In genomic region chr4:130915668-130916035, GRCm38 (mm10) we compare ENCODE assay signal across 20 mouse cellular contexts. TPM values are rescaled to one million over a fixed set of nuclear protein-coding genes. Genes with fewer than 3 reads are reported as not detected.
DNase-seq lines count a peak whose midpoint lies in the region; ATAC-seq and TF ChIP-seq lines count a peak whose summit lies in the region.
"Had no signal": no experiment of that assay in that cellular context is flagged by ENCODE, and none has a peak within 500 bp of the region (broad histone marks: within the 10 kb centered on the region; RNA-seq: fewer than 3 reads in every experiment).

No protein-coding gene starts in this region.

- peaks cover 65% of the 10 kb centered on the region for H3K4me1 ChIP-seq in hindbrain, embryonic 10.5 days (replicated peaks)
- peaks cover 20% of the 10 kb centered on the region for H3K4me1 ChIP-seq in hindbrain, embryonic 13.5 days (replicated peaks)
- peaks cover 81% of the 10 kb centered on the region for H3K4me1 ChIP-seq in liver, embryonic 12.5 days
- H3K4me1 ChIP-seq in kidney, embryonic 15.5 days, result peaks cover 26% of the 10 kb centered on the region
- peaks cover 5% of the 10 kb centered on the region; the same call in 1 of the 2 replicates for H3K4me1 ChIP-seq in midbrain, embryonic 16.5 days (ENCODE audit: control insufficient read depth, insufficient read depth, low read length)

- no peak overlapping the region for H3K4me2 ChIP-seq in hindbrain, embryonic 13.5 days
- peak overlapping the region; percentile 39 for H3K4me2 ChIP-seq in liver, embryonic 12.5 days
- H3K4me2 ChIP-seq in kidney, embryonic 15.5 days, result no peak overlapping the region
- H3K4me2 ChIP-seq in midbrain, embryonic 16.5 days (ENCODE audit: low read length), result no peak overlapping the region
- H3K4me2 ChIP-seq: forebrain, embryonic 13.5 days; intestine, embryonic 15.5 days; midbrain, embryonic 15.5 days; stomach, embryonic 15.5 days had no signal

- no peak overlapping the region for H3K9ac ChIP-seq in hindbrain, embryonic 13.5 days
- no peak overlapping the region for H3K9ac ChIP-seq in liver, embryonic 12.5 days
- no peak overlapping the region for H3K9ac ChIP-seq in kidney, embryonic 15.5 days
- no peak overlapping the region for H3K9ac ChIP-seq in midbrain, embryonic 16.5 days (ENCODE audit: low read depth, low read length)
- H3K9ac ChIP-seq: forebrain, embryonic 13.5 days; intestine, embryonic 15.5 days; midbrain, embryonic 15.5 days; stomach, embryonic 15.5 days had no signal

- no peaks in the 10 kb centered on the region for H3K27me3 ChIP-seq in hindbrain, embryonic 10.5 days (ENCODE audit: insufficient read depth, poor library complexity, severe bottlenecking)
- peaks cover 2% of the 10 kb centered on the region; the same call in 1 of the 2 replicates for H3K27me3 ChIP-seq in hindbrain, embryonic 13.5 days
- H3K27me3 ChIP-seq in C2C12 (ENCODE audit: control insufficient read depth, insufficient read depth, insufficient read length), result no peaks in the 10 kb centered on the region
- no peaks in the 10 kb centered on the region for H3K27me3 ChIP-seq in liver, embryonic 12.5 days (replicated peaks)
- H3K27me3 ChIP-seq in splenic B cell, adult 2 months (ENCODE audit: control insufficient read depth, insufficient read depth, low read length, poor library complexity, severe bottlenecking), result no peaks in the 10 kb centered on the region
- no peaks in the 10 kb centered on the region for H3K27me3 ChIP-seq in kidney, embryonic 15.5 days
- H3K27me3 ChIP-seq in midbrain, embryonic 16.5 days (ENCODE audit: control insufficient read depth, insufficient read depth, low read depth, low read length), result no peaks in the 10 kb centered on the region
- H3K27me3 ChIP-seq: forebrain, embryonic 13.5 days; intestine, embryonic 15.5 days; midbrain, embryonic 15.5 days; stomach, embryonic 15.5 days had no signal

- no peak overlapping the region for H3K4me3 ChIP-seq in hindbrain, embryonic 10.5 days
- no peak overlapping the region for H3K4me3 ChIP-seq in hindbrain, embryonic 13.5 days
- no peak overlapping the region for H3K4me3 ChIP-seq in C2C12 (ENCODE audit: insufficient read depth, poor library complexity, severe bottlenecking)
- H3K4me3 ChIP-seq in liver, embryonic 12.5 days, result peak overlapping the region; percentile 39
- H3K4me3 ChIP-seq in kidney, embryonic 15.5 days (replicated peaks), result no peak overlapping the region
- no peak overlapping the region for H3K4me3 ChIP-seq in midbrain, embryonic 16.5 days (ENCODE audit: low read depth, low read length)
- H3K4me3 ChIP-seq: forebrain, embryonic 13.5 days; intestine, embryonic 15.5 days; midbrain, embryonic 15.5 days; stomach, embryonic 15.5 days had no signal

- TF ChIP-seq CTCF in C2C12 (IDR thresholded peaks at IDR 0.05; ENCODE audit: control insufficient read depth, insufficient read depth, insufficient read length), result no peak

- 0 out of 2 replicates have a peak overlapping the region, but pooled peaks have one; percentile 23 for H3K27ac ChIP-seq in hindbrain, embryonic 10.5 days
- no peak overlapping the region for H3K27ac ChIP-seq in hindbrain, embryonic 13.5 days
- no peak overlapping the region for H3K27ac ChIP-seq in liver, embryonic 12.5 days
- no peak overlapping the region for H3K27ac ChIP-seq in kidney, embryonic 15.5 days
- no peak overlapping the region for H3K27ac ChIP-seq in midbrain, embryonic 16.5 days (ENCODE audit: low read length)
- H3K27ac ChIP-seq: forebrain, embryonic 13.5 days; intestine, embryonic 15.5 days; midbrain, embryonic 15.5 days; stomach, embryonic 15.5 days had no signal

- 59% methylated on average over 7 of the region's 7 CpGs for WGBS in hindbrain, embryonic 10.5 days
- WGBS in hindbrain, embryonic 13.5 days, result 54% methylated on average over 7 of the region's 7 CpGs
- WGBS in liver, embryonic 12.5 days (ENCODE audit: insufficient replicate concordance), result 47% methylated on average over 7 of the region's 7 CpGs
- WGBS in kidney, embryonic 15.5 days, result 54% methylated on average over 7 of the region's 7 CpGs
- WGBS in midbrain, embryonic 16.5 days, result 49% methylated on average over 7 of the region's 7 CpGs

- H3K79me3 ChIP-seq in C2C12 (ENCODE audit: low read depth), result no peaks in the 10 kb centered on the region

- ATAC-seq in hindbrain, embryonic 13.5 days (ENCODE audit: low FRiP score), result no peak
- no peak for ATAC-seq in liver, embryonic 12.5 days
- no peak for ATAC-seq in kidney, embryonic 15.5 days (replicated peaks; ENCODE audit: low FRiP score)
- no peak for ATAC-seq in midbrain, embryonic 16.5 days
- ATAC-seq: forebrain, embryonic 13.5 days; lung, postnatal 0 days; midbrain, embryonic 15.5 days had no signal

- DNase-seq in hindbrain, embryonic 10.5 days (ENCODE audit: low spot score), result no peak
- DNase-seq in splenic B cell, adult 2 months (ENCODE audit: low read depth, low spot score), result peak; percentile 93
- no peak for DNase-seq in frontal cortex, postnatal 14 days (ENCODE audit: low spot score in 2 of 2)
- DNase-seq: adrenal gland, adult 2 months; gastrocnemius, postnatal 10 days; kidney, postnatal 25 days; right cerebral cortex, adult 18-20 months had no signal

- no peaks in the 10 kb centered on the region for H3K9me3 ChIP-seq in hindbrain, embryonic 10.5 days
- no peaks in the 10 kb centered on the region for H3K9me3 ChIP-seq in hindbrain, embryonic 13.5 days
- no peaks in the 10 kb centered on the region for H3K9me3 ChIP-seq in liver, embryonic 12.5 days (replicated peaks)
- H3K9me3 ChIP-seq in kidney, embryonic 15.5 days (replicated peaks), result no peaks in the 10 kb centered on the region
- H3K9me3 ChIP-seq in midbrain, embryonic 16.5 days (replicated peaks; ENCODE audit: control insufficient read depth, low read length, poor library complexity, severe bottlenecking), result no peaks in the 10 kb centered on the region
- H3K9me3 ChIP-seq: forebrain, embryonic 13.5 days; intestine, embryonic 15.5 days; midbrain, embryonic 15.5 days; stomach, embryonic 15.5 days had no signal

- H3ac ChIP-seq in C2C12 (ENCODE audit: control insufficient read depth, insufficient read length, low read depth), result no peak overlapping the region

- H3K79me2 ChIP-seq in C2C12 (ENCODE audit: control insufficient read depth, insufficient read depth), result no peaks in the 10 kb centered on the region

- no peaks in the 10 kb centered on the region for H3K36me3 ChIP-seq in hindbrain, embryonic 10.5 days
- no peaks in the 10 kb centered on the region for H3K36me3 ChIP-seq in hindbrain, embryonic 13.5 days
- H3K36me3 ChIP-seq in C2C12 (ENCODE audit: control insufficient read depth, insufficient read depth), result no peaks in the 10 kb centered on the region
- no peaks in the 10 kb centered on the region for H3K36me3 ChIP-seq in liver, embryonic 12.5 days
- H3K36me3 ChIP-seq in splenic B cell, adult 2 months (ENCODE audit: control insufficient read depth, insufficient read depth, low read length, poor library complexity, severe bottlenecking), result peaks cover 4% of the 10 kb centered on the region
- H3K36me3 ChIP-seq in kidney, embryonic 15.5 days, result no peaks in the 10 kb centered on the region
- H3K36me3 ChIP-seq in midbrain, embryonic 16.5 days (ENCODE audit: control insufficient read depth, insufficient read depth, low read length), result no peaks in the 10 kb centered on the region
- H3K36me3 ChIP-seq: intestine, embryonic 15.5 days; midbrain, embryonic 15.5 days; stomach, embryonic 15.5 days had no signal

TF ChIP-seq in C2C12, 6 proteins besides CTCF, POLR2A, EP300 and RAD21:
- TF ChIP-seq USF1 (IDR thresholded peaks at IDR 0.05; ENCODE audit: low read depth) (no peak), MYOD1 (IDR thresholded peaks at IDR 0.05; ENCODE audit: control insufficient read depth, insufficient read length, low read depth) (peak; percentile 37)

RNA-seq across cellular contexts. Expression of gene Laptm5, which starts 2.7 kb away (rescaled TPM):
- polyA plus RNA-seq in hindbrain, embryonic 10.5 days (2016; fragmentation: Nextera tagmentation; extraction: Ambion mirVana), result 21.3 and 25.9 TPM in 2 replicates
- 29.4 and 31.4 TPM in 2 replicates for polyA plus RNA-seq in hindbrain, embryonic 13.5 days (2015; fragmentation: Nextera tagmentation; extraction: Ambion mirVana)
- polyA plus RNA-seq in C2C12 (2012; fragmentation: generic; extraction: Trizol), result 0.08 TPM
- polyA plus RNA-seq in liver, embryonic 12.5 days (2016; fragmentation: Nextera tagmentation; extraction: Ambion mirVana), result 61.1 and 64.3 TPM in 2 replicates
- polyA plus RNA-seq in kidney, embryonic 15.5 days (2015; fragmentation: Nextera tagmentation; extraction: Ambion mirVana), result 25.5 and 28.9 TPM in 2 replicates
- 22.0 and 22.3 TPM in 2 replicates for polyA plus RNA-seq in midbrain, embryonic 16.5 days (2015; fragmentation: Nextera tagmentation; extraction: Ambion mirVana)
- polyA plus RNA-seq: Patski had no signal

RNA-seq across cellular contexts. Expression of gene Matn1, which starts 28.5 kb away (rescaled TPM):
- 0.17 TPM in 1 of 2 replicates, not detected in the other for polyA plus RNA-seq in hindbrain, embryonic 10.5 days (2016; fragmentation: Nextera tagmentation; extraction: Ambion mirVana)
- polyA plus RNA-seq in hindbrain, embryonic 13.5 days (2015; fragmentation: Nextera tagmentation; extraction: Ambion mirVana), result 0.71 and 1.9 TPM in 2 replicates
- not detected for polyA plus RNA-seq in C2C12 (2012; fragmentation: generic; extraction: Trizol)
- 0.12 and 0.17 TPM in 2 replicates for polyA plus RNA-seq in liver, embryonic 12.5 days (2016; fragmentation: Nextera tagmentation; extraction: Ambion mirVana)
- 0.49 and 0.84 TPM in 2 replicates for polyA plus RNA-seq in kidney, embryonic 15.5 days (2015; fragmentation: Nextera tagmentation; extraction: Ambion mirVana)
- 0.29 TPM in 1 of 2 replicates, not detected in the other for polyA plus RNA-seq in midbrain, embryonic 16.5 days (2015; fragmentation: Nextera tagmentation; extraction: Ambion mirVana)
- polyA plus RNA-seq: adrenal gland, adult 2 months; forebrain, embryonic 13.5 days; heart, embryonic 14.5 days; lung, postnatal 0 days; neural tube, embryonic 14.5 days; Patski; stomach, embryonic 15.5 days had no signal

Comparison
In these comparisons a context has a peak if more than half of its experiments do, and no peak if none do; other contexts are left out.
1. RNA of gene Laptm5, which starts 2.7 kb away (polyA plus RNA-seq): 61.1 to 64.3 TPM in liver, embryonic 12.5 days, 29.4 to 31.4 TPM in hindbrain, embryonic 13.5 days, 25.5 to 28.9 TPM in kidney, embryonic 15.5 days, 21.3 to 25.9 TPM in hindbrain, embryonic 10.5 days and 22.0 to 22.3 TPM in midbrain, embryonic 16.5 days; 0.08 TPM in C2C12 (single experiment); every median in the first group is over 10 times any median in the second.